Mouse (Mus musculus) retina, postnatal 7 days (tissue): Measurements from ENCODE around the gene Dyrk1a.

Source experiments
- DNase-seq: peaks from one replicate; pipeline ENCODE4 v3.0.0-alpha.2; 2012; ENCODE audit warnings: low read depth, low spot score

The Dyrk1a gene

GRCm38 (mm10) chr16:94714483-94714882, 144.7 kb downstream of the Dyrk1a start:
- no peak for DNase-seq

GRCm38 (mm10) chr16:94717051-94717450, 147.2 kb downstream of the Dyrk1a start:
- DNase-seq, result no peak

- no peak for DNase-seq
Measured at GRCm38 (mm10) chr16:94718919-94719318, 149.1 kb downstream of the Dyrk1a start.

DNA sequence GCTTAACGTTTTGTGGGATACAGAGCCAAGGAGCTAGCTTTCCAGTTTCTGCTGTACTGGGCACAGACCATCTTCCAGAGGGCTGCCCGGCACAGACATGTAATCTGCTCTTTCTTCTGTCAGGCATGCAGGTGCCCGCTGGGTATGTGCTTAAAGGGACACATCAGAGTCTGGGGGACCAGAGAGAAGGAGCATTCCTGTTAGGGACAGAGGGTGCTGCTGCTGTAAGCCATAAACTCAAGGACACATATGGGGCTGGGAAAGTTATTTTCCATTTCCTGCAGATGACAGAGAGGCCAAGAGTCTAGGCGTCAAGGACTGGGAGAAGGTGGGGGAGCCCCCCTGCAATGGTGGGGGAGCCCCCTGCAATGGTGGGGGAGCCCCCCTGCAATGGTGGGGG, 149.7 kb downstream of the Dyrk1a start:
- no peak for DNase-seq

GRCm38 (mm10) chr16:94720476-94721153, 150.8 kb downstream of the Dyrk1a start:
- no peak for DNase-seq

DNA sequence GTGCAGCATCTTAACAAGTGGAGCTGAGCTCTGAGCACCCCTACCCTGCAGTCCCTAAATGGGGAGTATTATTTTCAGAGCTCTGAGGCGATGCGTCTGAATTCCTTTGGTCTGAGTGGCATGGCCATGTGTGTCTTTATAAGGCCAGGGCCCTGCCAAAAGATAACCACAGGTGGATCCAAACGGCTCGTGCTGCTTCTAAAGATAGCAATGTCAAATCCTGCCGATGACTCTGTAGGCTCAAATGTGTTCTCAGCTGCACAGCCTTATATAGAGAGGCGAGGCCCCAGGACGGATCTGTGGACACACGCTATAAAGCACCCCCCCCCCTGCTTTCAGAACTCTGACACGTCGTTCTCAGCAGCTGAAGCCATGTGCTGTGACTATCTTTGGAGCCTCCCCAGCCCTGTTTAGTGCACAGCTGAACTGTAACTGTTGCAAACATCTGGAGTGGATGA, 151.8 kb downstream of the Dyrk1a start:
- no peak for DNase-seq

GRCm38 (mm10) chr16:94722936-94723335, 153.1 kb downstream of the Dyrk1a start:
- no peak for DNase-seq

- peak; percentile 72 for DNase-seq
Measured at GRCm38 (mm10) chr16:94724061-94724596, 154.3 kb downstream of the Dyrk1a start.

- peak; percentile 21 for DNase-seq
Measured at GRCm38 (mm10) chr16:94724747-94725211, 155.0 kb downstream of the Dyrk1a start.

DNA sequence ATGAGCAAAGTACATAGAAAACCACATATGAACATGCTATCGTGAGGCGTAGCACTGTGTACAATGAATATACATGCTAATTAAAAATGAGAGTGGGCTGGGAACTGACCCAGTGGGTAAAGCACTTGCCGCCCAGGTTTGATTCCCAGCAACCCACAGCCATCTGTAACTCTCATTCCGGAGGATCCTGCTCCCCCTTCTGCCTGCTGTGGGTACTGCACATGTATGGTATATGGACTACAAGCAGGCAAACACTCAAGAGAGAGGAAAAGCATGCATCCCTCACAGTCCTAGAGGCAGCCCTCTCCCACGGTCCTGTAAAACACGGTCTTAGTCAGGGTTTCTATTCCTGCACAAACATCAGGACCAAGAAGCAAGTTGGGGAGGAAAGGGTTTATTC, 159.4 kb downstream of the Dyrk1a start:
- no peak for DNase-seq

GRCm38 (mm10) chr16:94731027-94731426, 161.2 kb downstream of the Dyrk1a start:
- DNase-seq, result no peak

- DNase-seq, result no peak
Measured at GRCm38 (mm10) chr16:94735472-94735871, 165.7 kb downstream of the Dyrk1a start.

GRCm38 (mm10) chr16:94736462-94737358, 166.9 kb downstream of the Dyrk1a start:
- DNase-seq, result no peak

DNA sequence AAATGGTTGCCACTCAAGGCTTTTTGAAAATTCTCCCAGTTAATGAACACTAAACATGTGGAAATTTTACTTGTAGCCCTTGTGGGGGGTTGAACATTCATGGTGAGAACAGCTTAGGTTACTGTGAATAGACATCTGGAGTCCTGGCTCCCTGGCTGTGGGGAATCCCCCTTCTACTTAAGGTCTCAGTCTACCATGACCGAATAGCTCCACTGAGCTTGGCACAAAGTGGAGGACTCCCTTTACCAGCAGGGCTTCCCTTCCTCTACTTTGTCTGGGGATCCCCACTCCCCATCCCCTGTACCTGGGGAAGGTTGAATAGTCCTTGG, 167.5 kb downstream of the Dyrk1a start:
- DNase-seq, result no peak

GRCm38 (mm10) chr16:94743853-94744501, 174.2 kb downstream of the Dyrk1a start:
- DNase-seq, result peak; percentile 17

DNA sequence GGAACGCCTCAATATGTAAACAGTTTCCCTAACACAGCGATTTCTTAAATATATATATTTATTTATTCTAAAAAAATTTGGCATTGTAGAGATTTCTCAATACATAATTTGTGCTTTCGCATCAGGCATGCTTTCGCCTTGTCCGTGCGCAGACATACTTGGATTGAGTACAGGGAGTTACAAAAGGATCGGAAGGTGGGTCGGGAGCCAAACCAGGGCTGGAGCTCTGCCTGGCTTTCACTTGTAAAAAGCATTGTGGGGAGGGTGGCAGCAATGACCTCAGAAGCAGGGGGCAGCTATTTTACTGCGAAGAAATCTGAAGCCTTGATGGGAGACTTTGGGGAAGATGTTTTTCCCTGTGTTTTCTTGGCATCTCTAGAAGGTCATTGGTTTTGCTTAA, 175.2 kb downstream of the Dyrk1a start:
- no peak for DNase-seq
